Comparison of ENCODE assay signal across 7 mouse cellular contexts in genomic region chr5:115040756-115041155, GRCm38 (mm10). TPM values are rescaled to one million over a fixed set of nuclear protein-coding genes. Genes with fewer than 3 reads are reported as not detected.
DNase-seq lines count a peak whose midpoint lies in the region; ATAC-seq lines count a peak whose summit lies in the region.

No protein-coding gene starts in this region.

- no peak; the same call in 1 of the 2 replicates for ATAC-seq in granulocyte monocyte progenitor cell, adult 5-6 weeks (replicated peaks; ENCODE audit: poor library complexity, severe bottlenecking)

- DNase-seq in kidney, adult 11 months = peak; percentile 43
- DNase-seq in kidney, adult 18-20 months = no peak
- peak; percentile 96 for DNase-seq in adipocyte (ENCODE audit: low spot score)
- DNase-seq in cerebellum, postnatal 36 days = peak; percentile 55 to 71
- DNase-seq in kidney, postnatal 14 days = peak; percentile 69
- DNase-seq in right cerebral cortex, postnatal 36 days (ENCODE audit: low spot score in 2 of 2) = no peak

RNA-seq across cellular contexts. Expression of gene Sppl3, which starts 29.8 kb away (rescaled TPM):
- 42.8 and 43.9 TPM in 2 replicates for total RNA-seq in granulocyte monocyte progenitor cell, adult 5-6 weeks (2014; fragmentation: Nextera tagmentation)
- total RNA-seq in granulocyte monocyte progenitor cell, adult 5-6 weeks (2017) = 21.7 and 26.5 TPM in 2 replicates

RNA-seq across cellular contexts. Expression of gene Gm10401, which starts 57.3 kb away (rescaled TPM):
- not detected in 2 replicates for total RNA-seq in granulocyte monocyte progenitor cell, adult 5-6 weeks (2014; fragmentation: Nextera tagmentation)
- 0.26 TPM in 1 of 2 replicates, not detected in the other for total RNA-seq in granulocyte monocyte progenitor cell, adult 5-6 weeks (2017)

Comparison
In these comparisons a context has a peak if more than half of its experiments do, and no peak if none do; other contexts are left out.
1. DNase-seq: peak in kidney, adult 11 months (single experiment), adipocyte (single experiment), cerebellum, postnatal 36 days (2 of 2) and kidney, postnatal 14 days (single experiment); none in kidney, adult 18-20 months (single experiment) and right cerebral cortex, postnatal 36 days (0 of 2).